Mouse (Mus musculus) midbrain, embryonic 12.5 days (tissue): ENCODE data around the gene Wdr82. TPM values are rescaled to one million over a fixed set of nuclear protein-coding genes. Genes with fewer than 3 reads are reported as not detected.
"Not testable (repeated sequence)": the region's sequence is repeated elsewhere in the genome, so short reads cannot be mapped to it uniquely, and the experiment has no call there.

Experiments
- ATAC-seq: fragments of 200-750 bp; cut with Nextera tagmentation; 2 replicates; pipeline ENCODE4 v1.8.0; 2017; ENCODE audit warnings: low read depth, moderate TSS enrichment, moderate library complexity; ENCODE audit not compliant: low FRiP score
- H3K27ac ChIP-seq: fragments of 300-500 bp; sonication (generic); replicated peaks from 2 replicates; pipeline ENCODE4 v1.5.1; 2016; ENCODE audit warnings: mild to moderate bottlenecking
- H3K27me3 ChIP-seq: fragments of 300-500 bp; sonication (generic); 2 replicates; pipeline ENCODE4 v1.6.1; 2016; ENCODE audit warnings: mild to moderate bottlenecking
- H3K36me3 ChIP-seq: fragments of 300-500 bp; sonication (generic); 2 replicates; pipeline ENCODE4 v1.6.1; 2016
- H3K4me1 ChIP-seq: fragments of 300-500 bp; sonication (generic); 2 replicates; pipeline ENCODE4 v1.6.1; 2016
- H3K4me2 ChIP-seq: fragments of 300-500 bp; sonication (generic); replicated peaks from 2 replicates; pipeline ENCODE4 v1.6.1; 2016; ENCODE audit warnings: mild to moderate bottlenecking, moderate library complexity
- H3K4me3 ChIP-seq: fragments of 300-500 bp; sonication (generic); 2 replicates; pipeline ENCODE4 v1.5.1; 2016; ENCODE audit warnings: mild to moderate bottlenecking
- H3K9ac ChIP-seq: fragments of 300-500 bp; sonication (generic); replicated peaks from 2 replicates; pipeline ENCODE4 v1.6.1; 2016; ENCODE audit warnings: mild to moderate bottlenecking, moderate library complexity
- H3K9me3 ChIP-seq: fragments of 300-500 bp; sonication (generic); 2 replicates; pipeline ENCODE4 v1.6.1; 2016; ENCODE audit warnings: mild to moderate bottlenecking
- WGBS: fragments of 180-500 bp; shearing (Covaris S2); methylation state at CpG from one replicate; pipeline ENCODE4 v1.1.7; 2016; 5-methylcytosine and 5-hydroxymethylcytosine counted together
- polyA plus RNA-seq: library from polyadenylated mRNA; unstranded; fragments of >200 nt; fragmentation: Nextera tagmentation; extraction: Ambion mirVana; gene quantifications from 2 replicates; pipeline ENCODE4 v1.2.1, GENCODE M21; 2016

The Wdr82 gene
- polyA plus RNA-seq, 1 experiment from 2014 or later = 35.6 TPM

GRCm38 (mm10) chr9:106167703-106168102 lies 3.0 kb upstream of the Wdr82 start:
- WGBS = 42% methylated on average over 1 of the region's 1 CpGs
- no peak for ATAC-seq
- no peak overlapping the region for H3K4me3 ChIP-seq
- no peaks in the 10 kb centered on the region for H3K9me3 ChIP-seq
- H3K36me3 ChIP-seq = no peaks in the 10 kb centered on the region
- H3K27me3 ChIP-seq = 0 out of 2 replicates have a peak, but pooled peaks cover 3% of the 10 kb centered on the region
- H3K9ac ChIP-seq = no peak overlapping the region
- H3K4me2 ChIP-seq = no peak overlapping the region
- H3K27ac ChIP-seq = no peak overlapping the region
- H3K4me1 ChIP-seq = peaks cover 9% of the 10 kb centered on the region

GRCm38 (mm10) chr9:106169006-106169405 lies 1.7 kb upstream of the Wdr82 start:
- H3K4me3 ChIP-seq, H3K36me3 ChIP-seq, H3K4me2 ChIP-seq, H3K9me3 ChIP-seq, H3K27ac ChIP-seq, ATAC-seq, H3K9ac ChIP-seq, H3K27me3 ChIP-seq: not testable (repeated sequence)
- H3K4me1 ChIP-seq = peaks cover 21% of the 10 kb centered on the region
- 78% methylated on average over 1 of the region's 1 CpGs for WGBS

- Histone ChIP-seq H3K4me1 (peaks cover 28% of the 10 kb centered on the region), H3K36me3 (no peaks in the 10 kb centered on the region; the same call in 1 of the 2 replicates), H3K9me3 (no peaks in the 10 kb centered on the region), H3K9ac (peak overlapping the region; percentile 96; the same call in 1 of the 2 replicates), H3K4me2 (peak overlapping the region; percentile 83), H3K27ac (no peak overlapping the region), H3K4me3 (peak overlapping the region; percentile 93; the same call in 1 of the 2 replicates), H3K27me3 (0 out of 2 replicates have a peak, but pooled peaks cover 3% of the 10 kb centered on the region)
- WGBS = 38% methylated on average over 6 of the region's 6 CpGs
- no peak for ATAC-seq
Observed at GRCm38 (mm10) chr9:106169917-106170316, 811 bp upstream of the Wdr82 start.

- Histone ChIP-seq H3K4me3 (peak overlapping the region; percentile 93), H3K9me3 (no peaks in the 10 kb centered on the region), H3K27ac (peak overlapping the region; percentile 97), H3K4me1 (peaks cover 28% of the 10 kb centered on the region), H3K9ac (peak overlapping the region; percentile 96), H3K4me2 (peak overlapping the region; percentile 83), H3K36me3 (peaks cover 5% of the 10 kb centered on the region), H3K27me3 (0 out of 2 replicates have a peak, but pooled peaks cover 3% of the 10 kb centered on the region)
- under 1% methylated on average over 30 of the region's 30 CpGs for WGBS
- ATAC-seq = peak; percentile 64
Observed at GRCm38 (mm10) chr9:106171346-106172158, 824 bp downstream of the Wdr82 start.

GRCm38 (mm10) chr9:106172527-106172926 lies 1.8 kb downstream of the Wdr82 start:
- WGBS = 38% methylated on average over 3 of the region's 3 CpGs
- Histone ChIP-seq H3K36me3 (peaks cover 15% of the 10 kb centered on the region), H3K9ac (peak overlapping the region; percentile 96), H3K4me1 (peaks cover 28% of the 10 kb centered on the region), H3K27me3 (0 out of 2 replicates have a peak, but pooled peaks cover 3% of the 10 kb centered on the region), H3K27ac (no peak overlapping the region), H3K4me3 (peak overlapping the region; percentile 93), H3K4me2 (peak overlapping the region; percentile 83), H3K9me3 (no peaks in the 10 kb centered on the region)
- no peak for ATAC-seq

GRCm38 (mm10) chr9:106173363-106173762 lies 2.6 kb downstream of the Wdr82 start:
- peak overlapping the region; percentile 93 for H3K4me3 ChIP-seq
- H3K27ac ChIP-seq = no peak overlapping the region
- H3K27me3 ChIP-seq = 0 out of 2 replicates have a peak, but pooled peaks cover 3% of the 10 kb centered on the region
- no peak overlapping the region for H3K9ac ChIP-seq
- H3K9me3 ChIP-seq = no peaks in the 10 kb centered on the region
- peak overlapping the region; percentile 83 for H3K4me2 ChIP-seq
- peaks cover 23% of the 10 kb centered on the region for H3K36me3 ChIP-seq
- ATAC-seq = no peak
- 76% methylated on average over 2 of the region's 2 CpGs for WGBS
- peaks cover 28% of the 10 kb centered on the region for H3K4me1 ChIP-seq

GRCm38 (mm10) chr9:106175552-106176200 lies 4.9 kb downstream of the Wdr82 start:
- Histone ChIP-seq H3K27ac (no peak overlapping the region), H3K4me1 (peaks cover 20% of the 10 kb centered on the region), H3K9ac (no peak overlapping the region), H3K27me3 (no peaks in the 10 kb centered on the region), H3K9me3 (no peaks in the 10 kb centered on the region), H3K4me3 (no peak overlapping the region), H3K4me2 (no peak overlapping the region), H3K36me3 (peaks cover 45% of the 10 kb centered on the region)
- 90% methylated on average over 3 of the region's 3 CpGs for WGBS
- ATAC-seq = no peak

- ATAC-seq = no peak
- no peak overlapping the region for H3K4me3 ChIP-seq
- H3K9ac ChIP-seq = no peak overlapping the region
- H3K4me2 ChIP-seq = no peak overlapping the region
- H3K4me1 ChIP-seq = peaks cover 20% of the 10 kb centered on the region
- 85% methylated on average over 5 of the region's 5 CpGs for WGBS
- no peaks in the 10 kb centered on the region for H3K27me3 ChIP-seq
- no peak overlapping the region for H3K27ac ChIP-seq
- peaks cover 56% of the 10 kb centered on the region for H3K36me3 ChIP-seq
- H3K9me3 ChIP-seq = no peaks in the 10 kb centered on the region
Observed at GRCm38 (mm10) chr9:106176769-106177168, 6.0 kb downstream of the Wdr82 start.

GRCm38 (mm10) chr9:106177799-106178198 lies 7.1 kb downstream of the Wdr82 start:
- no peak overlapping the region for H3K4me3 ChIP-seq
- H3K4me2 ChIP-seq = no peak overlapping the region
- no peaks in the 10 kb centered on the region for H3K9me3 ChIP-seq
- 94% methylated on average over 6 of the region's 6 CpGs for WGBS
- no peak for ATAC-seq
- H3K4me1 ChIP-seq = peaks cover 19% of the 10 kb centered on the region
- peaks cover 66% of the 10 kb centered on the region for H3K36me3 ChIP-seq
- H3K27ac ChIP-seq = no peak overlapping the region
- no peak overlapping the region for H3K9ac ChIP-seq
- no peaks in the 10 kb centered on the region for H3K27me3 ChIP-seq

GRCm38 (mm10) chr9:106179454-106179853 lies 8.7 kb downstream of the Wdr82 start:
- Histone ChIP-seq H3K27ac (no peak overlapping the region), H3K4me2 (no peak overlapping the region), H3K4me3 (no peak overlapping the region), H3K9ac (no peak overlapping the region), H3K4me1 (peaks cover 4% of the 10 kb centered on the region), H3K9me3 (no peaks in the 10 kb centered on the region), H3K36me3 (peaks cover 83% of the 10 kb centered on the region), H3K27me3 (no peaks in the 10 kb centered on the region)
- WGBS = 89% methylated on average over 2 of the region's 2 CpGs
- no peak for ATAC-seq

- no peak for ATAC-seq
- Histone ChIP-seq H3K4me1 (no peaks in the 10 kb centered on the region; the same call in 1 of the 2 replicates), H3K4me2 (no peak overlapping the region), H3K27ac (no peak overlapping the region), H3K9me3 (no peaks in the 10 kb centered on the region), H3K27me3 (no peaks in the 10 kb centered on the region), H3K9ac (no peak overlapping the region), H3K4me3 (no peak overlapping the region), H3K36me3 (peaks cover 88% of the 10 kb centered on the region)
- WGBS = 95% methylated on average over 3 of the region's 3 CpGs
Observed at GRCm38 (mm10) chr9:106179964-106180363, 9.2 kb downstream of the Wdr82 start.

- peaks cover 98% of the 10 kb centered on the region for H3K36me3 ChIP-seq
- H3K4me1 ChIP-seq = no peaks in the 10 kb centered on the region
- no peaks in the 10 kb centered on the region for H3K27me3 ChIP-seq
- H3K9me3 ChIP-seq = no peaks in the 10 kb centered on the region
- H3K4me2 ChIP-seq = no peak overlapping the region
- H3K9ac ChIP-seq = no peak overlapping the region
- H3K4me3 ChIP-seq = no peak overlapping the region
- WGBS = 96% methylated on average over 4 of the region's 4 CpGs
- no peak overlapping the region for H3K27ac ChIP-seq
- no peak for ATAC-seq
Observed at GRCm38 (mm10) chr9:106182146-106182545, 11.4 kb downstream of the Wdr82 start.
